Mouse (Mus musculus): ENCODE measurements around the gene Zfp541.

DNA sequence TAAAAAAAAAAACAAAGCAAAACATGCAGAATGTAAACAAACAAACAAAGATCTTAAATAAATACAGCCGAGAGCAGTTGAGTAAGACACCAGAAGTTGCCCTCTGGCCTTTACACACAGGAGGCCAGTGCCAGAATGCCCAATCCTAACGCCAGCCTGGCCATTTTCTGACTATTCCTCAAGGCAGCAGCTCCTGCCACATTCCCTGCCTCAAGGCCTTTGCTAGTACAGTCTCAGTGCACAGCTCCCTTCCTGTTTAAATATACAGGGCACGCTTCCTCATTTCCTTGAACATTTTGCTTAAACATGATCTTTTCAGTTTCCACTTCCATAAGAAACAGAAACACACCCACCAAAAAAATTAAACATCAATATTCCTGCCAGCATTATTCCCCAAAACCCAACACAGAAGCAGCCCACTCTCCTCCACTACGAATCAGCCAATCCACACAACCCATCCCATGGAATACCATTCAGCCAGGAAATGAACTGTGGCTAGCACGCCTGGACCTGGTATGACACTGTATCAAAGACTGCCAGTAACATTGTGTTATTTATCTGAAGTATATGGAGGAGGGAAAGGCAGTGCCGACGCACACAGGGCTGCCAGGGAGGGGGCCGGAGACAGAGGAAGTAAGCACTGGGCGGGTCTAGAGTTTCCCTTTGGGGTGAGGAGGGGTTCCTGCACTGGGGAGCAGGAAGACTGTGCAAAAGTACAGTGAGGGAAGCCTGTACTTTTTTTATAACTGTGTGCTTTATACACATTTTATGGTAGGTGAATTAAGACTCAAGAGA is 43.4 kb upstream of the Zfp541 start:
- no peak for TF ChIP-seq POLR2AphosphoS5 (IDR thresholded peaks at IDR 0.05; ENCODE audit: borderline replicate concordance, low read depth, low read length)
- TF ChIP-seq POLR2A (IDR thresholded peaks at IDR 0.05; ENCODE audit: control insufficient read depth in 1 of 2, insufficient read depth in 1 of 2, low read depth in 1 of 2, low read length in 2 of 2, poor library complexity in 1 of 2), result peak in 1 of 2 experiments; percentile 27; a peak in 1 of 4 replicates
- peak; percentile 14 to 21; a peak in 1 of 4 replicates for TF ChIP-seq EP300 (IDR thresholded peaks at IDR 0.05; ENCODE audit: low read depth in 1 of 2, low read length in 2 of 2)
- peak; percentile 51; the same call in 1 of the 2 replicates for TF ChIP-seq ELF1 (IDR thresholded peaks at IDR 0.05; ENCODE audit: low read depth, low read length)
- TF ChIP-seq MAX (IDR thresholded peaks at IDR 0.05; ENCODE audit: low read length), result no peak
- TF ChIP-seq ZC3H11A (IDR thresholded peaks at IDR 0.05; ENCODE audit: low read depth, low read length), result no peak
- no peak for TF ChIP-seq CTCF (IDR thresholded peaks at IDR 0.05 in 2 of 3, conservative IDR thresholded peaks at IDR 0.05 in 1 of 3; ENCODE audit: control insufficient read depth in 1 of 3, insufficient read depth in 1 of 3, low read depth in 2 of 3, low read length in 3 of 3, poor library complexity in 1 of 3, severe bottlenecking in 1 of 3)
- TF ChIP-seq ETS1 (IDR thresholded peaks at IDR 0.05; ENCODE audit: low read depth, low read length), result no peak
- no peak for TF ChIP-seq POLR2AphosphoS2 (IDR thresholded peaks at IDR 0.05; ENCODE audit: low read length)
